Mouse (Mus musculus) spleen, embryonic (tissue): ENCODE measurements around the gene Arhgef3.

Experiments used
- CTCF ChIA-PET: fragments of 350-600 bp; sonication (Branson Sonifier 250); formaldehyde crosslinking; loops from one replicate; lab custom pipeline; 2022; lab: Charles Lee

Gene Arhgef3

GRCm38 (mm10) chr14:27396424-27396823 lies 281.7 kb downstream of the Arhgef3 start:
- CTCF ChIA-PET, result no interaction called here

- CTCF ChIA-PET, result interaction anchor here (0.6 kb wide), 1 partner anchor 107 kb away, joined by 3 read pairs; no protein-coding TSS in a partner anchor
These were observed 282.8 kb downstream of the Arhgef3 start for GRCm38 (mm10) chr14:27397526-27397925.

GRCm38 (mm10) chr14:27400495-27400894 lies 285.8 kb downstream of the Arhgef3 start:
- CTCF ChIA-PET, result interaction anchor here (0.7 kb wide), 1 partner anchor 10 kb away, joined by 3 read pairs; no protein-coding TSS in a partner anchor

GRCm38 (mm10) chr14:27401717-27402278 lies 287.1 kb downstream of the Arhgef3 start:
- CTCF ChIA-PET, result interaction anchor here (0.7 kb wide), 1 partner anchor 28 kb away, joined by 6 read pairs; no protein-coding TSS in a partner anchor

- CTCF ChIA-PET, result interaction anchor here (0.9 to 1.3 kb wide), 2 partner anchors 65 to 66 kb away, joined by 3 read pairs; no protein-coding TSS in a partner anchor
These were observed 287.9 kb downstream of the Arhgef3 start for GRCm38 (mm10) chr14:27402332-27403250.

GRCm38 (mm10) chr14:27405452-27405851 lies 290.8 kb downstream of the Arhgef3 start:
- CTCF ChIA-PET, result interaction anchor here (1.0 kb wide), 1 partner anchor 49 kb away, joined by 7 read pairs; no protein-coding TSS in a partner anchor

- CTCF ChIA-PET, result interaction anchor here (0.5 to 1.0 kb wide), 2 partner anchors 50 to 349 kb away, joined by 3 to 7 read pairs; no protein-coding TSS in a partner anchor
These were observed 291.2 kb downstream of the Arhgef3 start for GRCm38 (mm10) chr14:27405947-27406346.

GRCm38 (mm10) chr14:27408240-27408639 lies 293.5 kb downstream of the Arhgef3 start:
- CTCF ChIA-PET, result interaction anchor here (0.7 to 1.2 kb wide), 3 partner anchors 15 to 57 kb away, joined by 3 to 7 read pairs (median 4); no protein-coding TSS in a partner anchor

- CTCF ChIA-PET, result no interaction called here
These were observed 295.0 kb downstream of the Arhgef3 start for GRCm38 (mm10) chr14:27409662-27410061.

- CTCF ChIA-PET, result interaction anchor here (1.1 kb wide), 1 partner anchor 219 kb away, joined by 3 read pairs; no protein-coding TSS in a partner anchor
These were observed 296.8 kb downstream of the Arhgef3 start for GRCm38 (mm10) chr14:27411492-27411891.

GRCm38 (mm10) chr14:27412699-27413098 lies 298.0 kb downstream of the Arhgef3 start:
- CTCF ChIA-PET, result no interaction called here

GRCm38 (mm10) chr14:27413961-27414360 lies 299.3 kb downstream of the Arhgef3 start:
- CTCF ChIA-PET, result interaction anchor here (0.6 to 1.8 kb wide), 7 partner anchors 29 to 227 kb away, joined by 3 to 15 read pairs (median 3); no protein-coding TSS in a partner anchor

GRCm38 (mm10) chr14:27420816-27421215 lies 306.1 kb downstream of the Arhgef3 start:
- CTCF ChIA-PET, result no interaction called here

- CTCF ChIA-PET, result interaction anchor here (0.5 kb wide), 1 partner anchor 8 kb away, joined by 3 read pairs; no protein-coding TSS in a partner anchor
These were observed 307.6 kb downstream of the Arhgef3 start for GRCm38 (mm10) chr14:27422301-27422700.

- CTCF ChIA-PET, result interaction anchor here (0.8 kb wide), 1 partner anchor 92 kb away, joined by 3 read pairs; no protein-coding TSS in a partner anchor
These were observed 313.9 kb downstream of the Arhgef3 start, which contains the start of gene Fam208a for GRCm38 (mm10) chr14:27428573-27428972. Fam208a (plus strand) TSS chr14:27428834.

- CTCF ChIA-PET, result interaction anchor here (0.5 to 0.8 kb wide), 3 partner anchors 14 to 93 kb away, joined by 3 to 15 read pairs (median 3); no protein-coding TSS in a partner anchor
These were observed 314.4 kb downstream of the Arhgef3 start for GRCm38 (mm10) chr14:27428973-27429711.

GRCm38 (mm10) chr14:27430280-27430679 lies 315.6 kb downstream of the Arhgef3 start:
- CTCF ChIA-PET, result interaction anchor here (0.5 to 0.8 kb wide), 5 partner anchors 8 to 469 kb away, joined by 3 to 17 read pairs (median 4); no protein-coding TSS in a partner anchor

- CTCF ChIA-PET, result no interaction called here
These were observed 317.4 kb downstream of the Arhgef3 start for GRCm38 (mm10) chr14:27432064-27432463.

- CTCF ChIA-PET, result no interaction called here
These were observed 321.4 kb downstream of the Arhgef3 start for GRCm38 (mm10) chr14:27436116-27436515.

- CTCF ChIA-PET, result interaction anchor here (0.6 kb wide), 1 partner anchor 254 kb away, joined by 4 read pairs; no protein-coding TSS in a partner anchor
These were observed 322.1 kb downstream of the Arhgef3 start for GRCm38 (mm10) chr14:27436826-27437225.
